ENCODE assay signal across 9 mouse cellular contexts in genomic region chr3:102081862-102082261, GRCm38 (mm10). TPM values are rescaled to one million over a fixed set of nuclear protein-coding genes. Genes with fewer than 3 reads are reported as not detected.
DNase-seq lines count a peak whose midpoint lies in the region; ATAC-seq and TF ChIP-seq lines count a peak whose summit lies in the region.
"Had no signal": no experiment of that assay in that cellular context is flagged by ENCODE, and none has a peak within 500 bp of the region (broad histone marks: within the 10 kb centered on the region; RNA-seq: fewer than 3 reads in every experiment).

No protein-coding gene starts in this region.

- H3K4me3 ChIP-seq in cortical plate, adult 2 months (ENCODE audit: insufficient read depth, low read length), result no peak overlapping the region
- no peak overlapping the region for H3K4me3 ChIP-seq in hindbrain, postnatal 0 days (ENCODE audit: low read length)

- H3K9ac ChIP-seq in hindbrain, postnatal 0 days (replicated peaks; ENCODE audit: low read length), result no peak overlapping the region

- H3K9me3 ChIP-seq in hindbrain, postnatal 0 days (ENCODE audit: low read length), result no peaks in the 10 kb centered on the region

- H3K27me3 ChIP-seq in hindbrain, postnatal 0 days (ENCODE audit: insufficient read depth, low read length), result no peaks in the 10 kb centered on the region

- no peaks in the 10 kb centered on the region for H3K36me3 ChIP-seq in hindbrain, postnatal 0 days (ENCODE audit: insufficient read depth, low read length)

- DNase-seq in adrenal gland, adult 18-20 months (ENCODE audit: low spot score in 2 of 2), result peak; percentile 60 to 76
- DNase-seq in gastrocnemius, postnatal 10 days, result peak; percentile 78
- peak; percentile 89 for DNase-seq in hindbrain, postnatal 0 days (ENCODE audit: low spot score)
- DNase-seq in left cerebral cortex, adult 18-20 months (ENCODE audit: low spot score in 2 of 2), result peak; percentile 73 to 84
- peak; percentile 21 to 34 for DNase-seq in right cerebral cortex, postnatal 36 days (ENCODE audit: low spot score in 2 of 2)

- peak; percentile 90 for ATAC-seq in hindbrain, postnatal 0 days
- ATAC-seq in megakaryocyte progenitor cell, adult 5-6 weeks (replicated peaks; ENCODE audit: poor library complexity), result peak; percentile 94
- no peak for ATAC-seq in monocyte, adult 5-6 weeks (replicated peaks; ENCODE audit: insufficient number of reproducible peaks, low FRiP score, low TSS enrichment, poor library complexity, severe bottlenecking)

- no peak overlapping the region for H3K27ac ChIP-seq in cortical plate, adult 2 months (ENCODE audit: insufficient read depth, low read length)
- no peak overlapping the region for H3K27ac ChIP-seq in hindbrain, postnatal 0 days

- WGBS in hindbrain, postnatal 0 days, result 9% methylated on average over 3 of the region's 3 CpGs

- no peak overlapping the region for H3K4me2 ChIP-seq in hindbrain, postnatal 0 days (ENCODE audit: low read depth, low read length)

- no peak for TF ChIP-seq POLR2A in cortical plate, adult 2 months (IDR thresholded peaks at IDR 0.05; ENCODE audit: extremely low read depth, insufficient read depth, low read length)

- peak; percentile 79 for TF ChIP-seq CTCF in cortical plate, adult 2 months (IDR thresholded peaks at IDR 0.05; ENCODE audit: extremely low read depth, insufficient read depth, low read length)
- TF ChIP-seq CTCF in hindbrain, postnatal 0 days (IDR thresholded peaks at IDR 0.05; ENCODE audit: low read depth), result peak; percentile 90

- H3K4me1 ChIP-seq in cortical plate, adult 2 months (ENCODE audit: control insufficient read depth, insufficient read depth, low read length), result no peaks in the 10 kb centered on the region
- no peaks in the 10 kb centered on the region for H3K4me1 ChIP-seq in hindbrain, postnatal 0 days (ENCODE audit: insufficient read depth, low read length)

RNA-seq across cellular contexts. Expression of gene Casq2, which starts 4.4 kb away (rescaled TPM):
- 1 to 10 TPM in 1 of 2 experiments, under 1 TPM in 1; 0.96 to 1.9 TPM for total RNA-seq in adrenal gland, adult 18-20 months (2021)
- 5.4 and 6.4 TPM in 2 replicates for polyA plus RNA-seq in cortical plate, adult 2 months (2012; rRNA removed)
- 100 to 1,000 TPM; 270 to 288 TPM for total RNA-seq in gastrocnemius, postnatal 10 days (2021)
- 1.4 and 2.0 TPM in 2 replicates for total RNA-seq in hindbrain, postnatal 0 days (2014; rRNA removed)
- polyA plus RNA-seq in hindbrain, postnatal 0 days (2015; fragmentation: Nextera tagmentation; extraction: Ambion mirVana), result 0.56 and 0.92 TPM in 2 replicates
- 1 to 10 TPM; 1.7 to 2.2 TPM for total RNA-seq in left cerebral cortex, adult 18-20 months (2021)
- not detected in 2 replicates for total RNA-seq in megakaryocyte progenitor cell, adult 5-6 weeks (2015)
- total RNA-seq in megakaryocyte progenitor cell, adult 5-6 weeks (2017), result not detected in 2 replicates
- total RNA-seq in monocyte, adult 5-6 weeks (2017), result not detected in 3 replicates
- total RNA-seq: neutrophil, adult 5-6 weeks had no signal

Comparison
In these comparisons a context has a peak if more than half of its experiments do, and no peak if none do; other contexts are left out.
1. DNase-seq: peak in every context shown above with its lines; median percentile 89 in hindbrain, postnatal 0 days; 78 in left cerebral cortex, adult 18-20 months; 78 in gastrocnemius, postnatal 10 days; 68 in adrenal gland, adult 18-20 months; 28 in right cerebral cortex, postnatal 36 days.
2. RNA of gene Casq2, which starts 4.4 kb away (total RNA-seq): 270 to 288 TPM in gastrocnemius, postnatal 10 days; 1.7 to 2.2 TPM in left cerebral cortex, adult 18-20 months, 0.96 to 1.9 TPM in adrenal gland, adult 18-20 months, 1.4 to 2.0 TPM in hindbrain, postnatal 0 days, not detected in megakaryocyte progenitor cell, adult 5-6 weeks and not detected in monocyte, adult 5-6 weeks; every median in the first group is over 10 times any median in the second.